Mouse (Mus musculus): ENCODE data around the gene Prkcd. TPM values are rescaled to one million over a fixed set of nuclear protein-coding genes. Genes with fewer than 3 reads are reported as not detected.

The Prkcd gene
- polyA plus RNA-seq (2015; fragmentation: Illumina TruSeq; extraction: RNeasy Lipid Tissue Mini Kit (QIAGEN cat#74804); ENCODE audit: low read depth, low replicate concordance): 76.3 TPM

GRCm38 (mm10) chr14:30625856-30626726 is at the start of gene Prkcd:
Gene Prkcd, minus strand, starts transcription at chr14:30626210.

DNA sequence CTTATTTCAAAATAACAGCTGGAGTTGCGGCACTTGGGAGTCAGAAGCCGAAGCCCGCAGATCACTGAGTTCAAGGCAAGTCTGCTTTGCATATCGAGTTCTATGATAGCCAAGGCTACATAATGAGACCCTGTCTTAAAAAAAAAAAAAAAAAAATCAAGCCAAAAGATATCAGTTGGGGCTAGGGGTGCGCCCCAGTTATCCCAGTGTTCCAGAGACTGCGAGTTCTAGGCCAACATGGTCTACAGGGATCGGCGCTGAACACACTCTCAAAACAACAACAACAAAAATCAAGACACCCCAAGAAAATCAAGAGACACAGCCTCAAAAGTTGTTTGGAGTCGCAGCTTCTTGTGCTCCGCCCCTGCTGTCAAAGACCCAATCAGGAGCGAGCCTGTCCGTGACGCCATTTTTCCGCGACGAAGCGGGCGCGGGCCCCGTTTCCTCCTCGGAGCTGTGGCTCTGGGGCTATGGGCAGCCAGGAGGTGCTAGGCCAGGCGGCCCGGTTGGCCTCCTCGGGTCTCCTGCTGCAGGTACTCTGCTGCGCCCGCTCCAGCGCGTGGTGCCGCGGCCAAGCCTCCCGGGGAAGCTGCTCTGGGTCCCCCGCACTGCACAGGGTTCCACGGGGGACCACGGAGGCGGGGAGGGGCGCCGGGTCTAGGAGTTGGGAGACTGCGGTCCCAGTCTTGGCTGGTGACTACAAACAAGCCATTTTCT is 28.1 kb upstream of the Prkcd start, which contains the start of gene Rft1:
Gene Rft1 (plus strand): TSS at position 418 of the 717 bp plus-strand sequence.

GRCm38 (mm10) chr14:30548131-30548720 is 77.8 kb downstream of the Prkcd start, which contains the start of gene Tkt:
Gene Tkt, plus strand, starts transcription at chr14:30548359.

Other genes starting within 250 kb of the Prkcd start
- 13.3 TPM for gene Dcp1a, start 146.7 kb downstream of the Prkcd start, polyA plus RNA-seq (2015; fragmentation: Illumina TruSeq; extraction: RNeasy Lipid Tissue Mini Kit (QIAGEN cat#74804); ENCODE audit: low read depth, low replicate concordance)
- 27.7 TPM for gene Cacna1d, start 134.8 kb downstream of the Prkcd start, polyA plus RNA-seq (2015; fragmentation: Illumina TruSeq; extraction: RNeasy Lipid Tissue Mini Kit (QIAGEN cat#74804); ENCODE audit: low read depth, low replicate concordance)
- gene Tkt, start 77.9 kb downstream of the Prkcd start, polyA plus RNA-seq (2015; fragmentation: Illumina TruSeq; extraction: RNeasy Lipid Tissue Mini Kit (QIAGEN cat#74804); ENCODE audit: low read depth, low replicate concordance): 165 TPM
- 12.6 TPM for gene Rft1, start 28.1 kb upstream of the Prkcd start, polyA plus RNA-seq (2015; fragmentation: Illumina TruSeq; extraction: RNeasy Lipid Tissue Mini Kit (QIAGEN cat#74804); ENCODE audit: low read depth, low replicate concordance)
- 11.6 TPM for gene Sfmbt1, start 88.6 kb upstream of the Prkcd start, polyA plus RNA-seq (2015; fragmentation: Illumina TruSeq; extraction: RNeasy Lipid Tissue Mini Kit (QIAGEN cat#74804); ENCODE audit: low read depth, low replicate concordance)
- 17.9 TPM for gene Tmem110, start 199.4 kb upstream of the Prkcd start, polyA plus RNA-seq (2015; fragmentation: Illumina TruSeq; extraction: RNeasy Lipid Tissue Mini Kit (QIAGEN cat#74804); ENCODE audit: low read depth, low replicate concordance)